Mouse (Mus musculus): ENCODE data around the gene Sec24b. TPM values are rescaled to one million over a fixed set of nuclear protein-coding genes. Genes with fewer than 3 reads are reported as not detected.

Gene Sec24b
- total RNA-seq, 2 experiments from 2014 or later = 53.4 to 53.7 TPM

DNA sequence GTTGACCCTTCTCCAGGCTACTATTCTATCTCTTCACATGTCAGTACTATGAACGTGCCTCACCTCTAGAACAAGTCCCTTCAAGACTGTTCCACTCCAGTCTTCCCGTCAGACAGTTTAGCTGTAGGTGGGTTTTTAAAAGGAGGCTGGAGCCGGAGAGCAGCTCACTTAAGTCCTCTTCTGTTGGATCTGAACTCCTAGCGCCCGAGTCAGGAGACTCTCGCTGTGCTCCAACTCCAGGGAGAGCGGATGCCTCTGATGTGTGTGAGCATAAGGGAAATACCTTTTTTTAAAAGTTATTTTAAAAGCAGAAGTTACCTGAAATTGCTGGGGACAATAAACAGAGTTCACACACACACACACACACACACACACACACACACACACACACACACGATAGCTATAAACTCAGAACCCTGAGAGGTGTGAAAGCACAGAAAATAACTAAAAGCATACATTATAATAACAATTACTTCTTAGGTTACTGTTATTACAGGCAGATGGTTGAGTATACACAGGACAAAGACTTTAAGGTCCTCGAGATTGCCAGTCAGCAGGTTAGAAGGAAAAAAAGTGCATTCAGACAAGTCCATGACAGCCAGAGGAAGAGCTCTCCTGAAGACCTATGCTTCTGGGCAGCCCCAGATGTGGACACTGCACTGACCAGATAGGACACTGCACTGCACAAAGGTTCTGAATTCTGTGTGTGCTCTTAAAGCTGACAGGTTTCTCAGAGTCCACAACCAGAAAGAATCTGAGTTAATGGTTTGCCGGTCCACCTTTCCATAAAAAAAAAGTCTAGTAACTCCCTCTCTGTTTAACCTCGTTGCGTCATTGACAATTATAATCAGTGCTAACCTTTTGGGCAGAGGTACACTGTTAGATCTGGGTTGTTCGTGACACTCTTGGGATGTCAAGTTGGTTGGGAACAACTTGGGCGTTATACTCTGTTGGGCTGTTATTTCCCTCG lies 5.7 kb downstream of the Sec24b start:
- ATAC-seq (ENCODE audit: poor library complexity, severe bottlenecking) = no peak

DNA sequence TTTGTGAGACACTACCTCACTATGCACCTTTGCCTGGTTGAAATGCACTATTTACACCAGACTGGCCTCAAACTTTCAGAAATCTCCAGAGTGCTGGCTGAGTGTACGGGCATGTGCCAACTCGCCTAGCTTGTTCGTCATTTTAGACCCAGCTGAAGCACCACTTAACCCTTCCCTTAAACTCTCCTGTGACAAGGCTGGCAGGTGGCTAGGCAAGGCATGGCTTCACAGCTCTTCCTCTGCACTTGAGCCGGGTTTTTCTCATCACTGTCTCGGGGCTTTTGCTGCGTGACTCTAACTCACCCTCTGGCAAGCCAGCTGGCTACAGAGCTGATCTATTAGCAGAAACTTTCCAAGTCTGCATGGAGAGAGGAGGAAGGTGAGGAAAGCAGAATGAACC lies 6.8 kb downstream of the Sec24b start:
- ATAC-seq (ENCODE audit: poor library complexity, severe bottlenecking) = no peak

DNA sequence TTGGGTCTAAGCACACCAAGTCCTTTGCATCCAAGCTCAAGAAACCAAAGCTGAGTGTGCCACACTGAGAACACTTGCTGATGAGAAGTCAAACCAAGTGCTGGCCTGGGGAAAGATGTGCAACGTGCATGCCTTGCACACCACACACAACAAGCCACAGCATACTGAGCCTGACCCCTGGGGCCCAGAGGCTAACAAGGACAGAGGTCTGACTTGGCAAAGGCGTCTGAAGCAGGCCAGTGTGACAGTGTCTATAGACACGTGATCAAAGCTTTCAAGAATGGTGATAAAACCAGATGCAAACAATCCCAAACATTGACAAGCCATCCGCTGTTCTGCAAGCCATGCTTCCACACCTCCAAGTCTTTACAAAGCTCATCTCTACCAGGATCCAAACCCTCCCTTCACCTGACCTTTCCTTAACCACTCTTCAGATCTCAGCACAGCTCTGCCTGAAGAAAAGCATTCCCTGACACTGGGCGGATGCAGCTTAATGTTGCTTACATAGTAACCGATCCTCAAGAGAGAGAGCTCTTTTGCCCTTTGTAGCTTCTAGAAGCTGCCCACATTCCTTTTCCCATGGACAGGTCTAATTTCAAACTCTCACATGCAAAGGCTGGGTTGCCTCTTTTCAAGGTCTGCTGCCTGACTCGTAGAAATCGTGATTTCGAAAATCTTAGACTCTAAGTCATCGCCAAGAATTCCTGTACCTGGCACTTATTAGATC lies 7.8 kb downstream of the Sec24b start:
- ATAC-seq (ENCODE audit: poor library complexity, severe bottlenecking) = no peak

DNA sequence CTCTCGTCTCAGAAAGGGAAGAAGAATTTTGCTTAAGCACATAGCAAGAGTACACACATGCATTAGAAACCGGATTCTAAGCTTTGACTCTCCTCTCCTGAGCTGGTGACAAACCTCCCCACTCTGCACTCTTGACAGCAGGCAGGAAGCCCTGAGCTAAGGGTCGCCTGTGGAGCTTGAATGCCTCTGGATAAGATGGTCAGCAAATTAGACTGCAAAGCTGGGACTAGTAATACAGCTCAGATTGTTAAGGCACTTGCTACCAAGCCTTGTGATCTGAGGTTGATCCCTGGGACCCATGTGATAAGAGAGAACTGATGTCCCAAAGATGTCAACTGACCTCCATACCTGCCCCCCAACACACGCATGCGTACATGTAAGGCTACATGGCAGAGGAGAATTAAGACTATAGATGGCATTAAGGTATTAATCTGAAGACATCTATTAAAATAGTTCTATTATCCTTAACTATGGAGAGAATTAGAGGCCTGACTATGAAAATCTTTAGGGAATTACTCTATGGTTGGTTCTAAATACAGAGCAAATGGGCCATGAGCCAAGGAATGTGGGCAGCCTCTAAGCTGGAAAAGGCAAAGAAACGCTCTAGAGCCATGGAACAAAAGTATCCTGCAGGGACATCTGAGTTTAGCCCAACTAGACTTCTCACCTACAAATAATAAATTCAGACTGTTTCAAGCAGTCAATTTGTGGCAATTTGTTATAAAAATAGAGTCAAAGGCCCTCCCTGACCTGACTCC lies 8.6 kb downstream of the Sec24b start:
- no peak for ATAC-seq (ENCODE audit: poor library complexity, severe bottlenecking)

DNA sequence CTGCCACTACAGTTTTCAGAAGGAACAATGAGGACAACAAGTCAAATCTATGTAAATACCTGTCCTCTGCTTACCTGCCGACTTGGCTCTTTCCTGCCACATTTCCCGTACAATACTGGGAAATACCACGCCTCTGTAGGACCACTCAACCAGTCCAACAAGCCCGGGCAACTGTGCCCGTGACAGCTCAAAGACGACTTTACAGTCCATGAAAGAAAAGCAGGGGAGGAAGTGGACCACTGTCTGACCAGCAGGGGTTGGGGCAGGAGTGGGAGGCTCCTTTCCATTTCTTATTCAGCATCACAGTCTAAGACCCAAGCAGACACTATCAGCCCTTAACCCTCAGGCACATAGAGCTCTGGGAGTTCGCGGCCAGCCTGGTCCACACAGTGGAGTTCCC lies 9.2 kb downstream of the Sec24b start:
- ATAC-seq (ENCODE audit: poor library complexity, severe bottlenecking) = no peak

DNA sequence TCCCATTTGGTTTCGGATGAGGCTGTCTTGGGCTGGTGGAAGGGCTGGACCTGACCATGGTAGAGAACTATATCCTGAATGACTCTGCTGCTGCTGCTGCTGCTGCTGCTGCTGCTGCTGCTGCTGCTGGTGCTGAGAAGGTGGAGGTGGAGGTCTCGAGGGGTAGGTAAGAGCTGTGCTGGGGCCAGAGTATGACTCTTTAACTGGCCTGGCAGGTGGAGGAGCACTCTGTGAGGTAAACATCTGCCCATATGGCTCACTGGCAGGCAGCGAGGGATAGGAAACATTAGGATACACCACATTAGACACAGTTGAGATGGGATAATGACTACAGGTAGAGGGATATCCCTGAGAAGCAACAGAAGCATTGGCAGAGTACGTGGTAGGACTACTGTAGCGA lies 20.6 kb downstream of the Sec24b start:
- ATAC-seq (ENCODE audit: poor library complexity, severe bottlenecking) = no peak

DNA sequence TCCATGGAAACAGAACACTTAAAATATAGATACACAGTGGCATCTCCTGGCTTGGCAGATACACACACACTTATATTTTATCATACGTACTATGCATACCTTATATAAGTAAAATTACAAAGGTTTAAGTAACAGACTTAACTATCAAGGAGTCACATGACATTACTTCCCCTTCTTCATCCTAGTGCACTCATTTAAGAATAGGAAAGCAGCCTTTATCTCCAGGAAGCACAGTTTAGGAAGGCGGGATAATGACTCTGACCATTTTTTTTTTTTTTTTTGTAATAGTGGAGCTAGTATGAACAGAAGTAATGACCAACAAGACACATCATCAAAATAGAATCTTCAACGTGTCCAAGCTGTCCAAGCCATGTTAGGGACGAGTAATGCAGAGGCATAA lies 21.3 kb downstream of the Sec24b start:
- no peak for ATAC-seq (ENCODE audit: poor library complexity, severe bottlenecking)

DNA sequence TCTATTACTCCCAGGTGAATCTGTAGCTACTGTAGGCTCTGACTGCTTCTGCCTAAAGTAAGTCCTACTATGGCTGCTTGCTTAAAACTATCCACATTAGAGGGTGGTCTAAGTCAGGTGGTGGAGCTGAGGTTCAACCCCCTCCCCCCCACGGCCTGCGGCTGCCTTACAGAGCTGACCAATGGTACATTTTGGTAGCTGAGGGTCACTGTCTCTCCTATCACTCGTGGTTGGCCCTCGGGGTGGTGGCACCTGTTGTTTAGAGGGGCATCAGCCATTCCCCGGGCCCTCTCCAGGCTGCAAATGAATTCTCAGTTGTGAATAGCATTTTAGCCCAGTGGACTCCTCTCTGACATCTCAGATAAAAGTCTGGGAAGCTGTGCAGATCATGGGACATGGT lies 32.6 kb downstream of the Sec24b start:
- ATAC-seq (ENCODE audit: poor library complexity, severe bottlenecking) = no peak

DNA sequence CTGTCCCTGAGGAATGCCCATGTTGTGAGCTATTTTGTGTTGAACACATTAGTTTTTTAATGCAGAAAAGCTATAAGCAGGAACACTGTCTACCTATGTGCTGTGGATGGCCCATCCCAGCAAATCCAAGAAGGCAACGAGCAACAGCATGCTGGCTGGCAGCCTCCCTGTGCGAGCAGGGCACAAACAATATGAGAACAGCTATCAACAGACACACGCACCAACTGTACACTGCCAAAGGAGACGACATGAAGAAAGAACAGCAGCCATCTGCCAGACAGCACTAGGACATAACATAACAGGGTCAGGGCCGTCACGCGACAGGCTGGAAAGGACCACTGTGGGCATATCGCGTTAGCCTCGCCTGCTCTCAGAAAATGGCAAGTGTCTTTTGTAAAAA lies 35.2 kb downstream of the Sec24b start:
- no peak for ATAC-seq (ENCODE audit: poor library complexity, severe bottlenecking)

DNA sequence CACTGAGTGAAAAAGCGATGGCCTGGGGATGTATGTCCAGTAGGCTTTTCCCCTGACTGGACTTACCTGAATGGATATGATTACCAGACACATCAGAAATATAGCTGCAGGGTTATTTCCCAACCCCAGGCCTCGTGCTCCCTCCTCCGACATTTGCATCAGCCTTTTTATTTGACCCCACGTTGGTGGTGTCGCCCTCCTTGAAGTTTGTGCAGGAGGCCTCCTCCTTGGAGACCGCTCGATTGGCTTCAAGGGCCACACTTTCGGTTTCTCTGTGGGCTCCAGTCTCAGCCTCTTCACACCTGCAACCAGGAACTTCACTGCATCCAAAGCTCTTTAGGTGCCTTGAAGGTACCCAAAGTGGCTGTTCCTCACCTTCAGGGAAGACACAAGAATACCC lies 35.8 kb downstream of the Sec24b start:
- ATAC-seq (ENCODE audit: poor library complexity, severe bottlenecking) = no peak

DNA sequence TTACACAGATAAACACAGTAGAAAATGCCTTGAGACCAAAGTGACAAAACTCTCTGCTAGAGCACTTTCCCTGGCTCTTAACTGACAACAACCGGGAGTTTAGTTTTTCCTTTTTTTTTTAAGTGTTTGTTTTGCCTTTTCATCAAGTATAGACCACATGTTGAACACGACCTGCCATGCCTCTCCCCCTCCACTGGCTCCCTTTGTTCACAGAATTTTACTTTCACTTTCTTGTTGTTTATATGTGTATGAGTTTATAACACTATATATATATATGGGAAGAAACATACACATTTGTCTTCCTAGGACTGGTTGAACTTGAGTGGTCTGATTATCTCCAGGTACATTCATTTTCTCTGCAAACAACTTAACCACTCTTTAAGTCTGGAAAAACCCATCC lies 48.4 kb downstream of the Sec24b start:
- no peak for ATAC-seq (ENCODE audit: poor library complexity, severe bottlenecking)

DNA sequence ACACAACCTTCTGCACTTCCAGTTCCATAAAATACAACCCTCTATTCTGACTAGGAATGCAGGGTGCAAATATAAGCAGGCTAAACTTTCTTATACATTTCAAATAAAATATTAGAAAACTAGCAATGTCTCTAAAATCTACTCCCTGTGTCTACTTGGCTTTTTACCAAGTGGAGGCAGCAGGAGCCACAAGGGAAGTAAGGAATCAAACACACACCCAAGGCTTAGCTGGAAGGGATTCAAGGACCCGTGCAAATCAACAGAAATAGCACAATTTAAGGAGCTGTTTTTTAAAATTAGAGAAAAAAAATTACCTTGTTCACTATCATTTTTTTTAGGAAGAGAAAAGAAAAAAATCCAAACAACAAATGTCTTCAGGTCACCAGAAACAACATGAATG lies 50.1 kb downstream of the Sec24b start:
- no peak for ATAC-seq (ENCODE audit: poor library complexity, severe bottlenecking)

DNA sequence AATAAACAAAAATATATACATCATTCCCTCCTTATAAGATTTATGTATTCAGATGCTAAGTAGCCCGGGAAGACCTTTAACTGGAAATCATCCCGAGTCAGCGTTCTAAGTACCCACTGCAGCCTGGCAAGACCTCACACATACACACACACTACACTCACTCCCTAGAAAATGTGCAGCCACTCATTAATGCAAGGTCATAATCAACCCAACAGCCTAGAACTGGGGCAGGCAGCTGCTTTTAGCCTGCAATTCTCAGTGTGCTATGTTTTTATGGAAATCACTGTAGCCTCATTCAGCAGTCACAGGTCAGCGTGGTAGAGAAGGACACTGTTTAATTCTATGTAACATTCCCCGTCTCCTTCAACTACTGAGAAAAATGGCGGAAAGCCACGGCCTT lies 55.2 kb downstream of the Sec24b start:
- no peak for ATAC-seq (ENCODE audit: poor library complexity, severe bottlenecking)

DNA sequence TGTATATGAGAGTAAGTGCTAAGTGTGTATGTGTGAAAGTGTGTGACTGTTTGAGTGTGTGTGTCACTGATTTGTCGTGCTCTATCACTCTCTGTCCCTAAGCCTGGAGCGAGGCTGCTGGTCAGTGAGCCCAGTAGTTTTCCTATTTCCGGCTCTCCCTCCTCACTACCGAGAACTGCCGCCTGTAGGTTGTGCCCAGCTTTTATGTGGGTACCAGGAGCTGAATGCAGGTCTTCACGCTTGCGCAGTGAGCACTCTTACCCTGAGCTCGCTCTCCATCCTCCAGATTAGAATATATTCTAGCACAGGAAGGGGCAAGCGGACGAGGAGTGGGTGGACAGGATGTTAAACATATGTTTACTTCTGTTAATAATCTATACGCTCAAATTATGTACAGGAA lies 60.4 kb downstream of the Sec24b start:
- no peak for ATAC-seq (ENCODE audit: poor library complexity, severe bottlenecking)

DNA sequence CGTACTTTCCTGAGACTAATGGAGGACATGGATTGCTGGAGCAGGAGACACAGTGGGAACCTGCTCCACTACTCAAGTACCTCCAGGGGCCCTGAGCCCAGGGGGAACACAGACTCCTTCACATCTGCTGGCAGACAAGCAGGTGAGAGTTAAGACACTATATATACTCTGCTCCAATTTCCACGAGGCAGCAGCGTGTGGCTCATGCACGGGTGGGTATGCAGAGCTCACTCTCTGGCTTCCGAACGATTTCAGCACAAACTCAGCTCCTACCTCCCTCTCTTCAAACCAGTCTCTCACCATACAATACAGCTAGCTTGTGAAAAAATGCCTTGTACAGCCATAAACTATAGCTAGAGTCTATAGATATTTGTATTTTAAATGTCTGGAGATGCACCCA lies 62.8 kb downstream of the Sec24b start:
- no peak for ATAC-seq (ENCODE audit: poor library complexity, severe bottlenecking)

DNA sequence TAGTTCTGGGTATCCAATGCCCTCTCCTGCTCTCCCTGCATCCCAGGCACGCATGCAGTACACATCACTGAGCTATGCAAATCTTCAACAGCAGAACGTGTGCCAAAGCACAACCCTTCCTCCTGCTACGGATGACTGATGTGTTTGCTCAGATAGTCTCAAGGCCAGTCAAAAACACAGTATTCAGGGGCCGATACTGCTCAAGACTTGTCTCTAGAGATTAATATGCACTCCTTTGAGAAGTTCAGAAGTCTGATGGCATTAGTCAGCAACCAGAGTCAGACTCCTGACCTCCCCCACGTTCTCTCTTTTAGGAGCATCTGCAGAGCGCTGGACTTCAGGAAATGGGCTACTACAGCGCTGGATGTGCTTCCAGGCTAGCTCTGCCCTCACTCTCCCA lies 63.4 kb downstream of the Sec24b start:
- ATAC-seq (ENCODE audit: poor library complexity, severe bottlenecking) = no peak

DNA sequence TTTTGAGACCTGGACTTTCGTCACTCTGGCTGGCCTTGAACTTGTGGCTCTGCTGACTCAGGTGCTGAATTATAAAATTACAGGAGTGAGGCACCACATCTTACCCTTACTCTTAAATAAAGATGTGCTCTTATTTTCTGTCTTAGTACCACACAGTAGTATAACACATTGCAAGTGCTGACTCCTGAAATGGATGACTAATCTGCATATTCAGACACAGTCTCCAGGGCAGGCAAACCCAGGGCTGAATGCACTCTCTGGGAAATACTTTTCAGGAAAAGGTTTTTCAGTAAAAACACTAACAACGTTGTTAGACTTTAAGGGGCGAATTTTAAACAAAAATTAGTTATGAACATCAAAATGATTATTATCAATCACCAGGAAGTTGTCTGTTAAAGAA lies 64.0 kb downstream of the Sec24b start:
- ATAC-seq (ENCODE audit: poor library complexity, severe bottlenecking) = no peak

DNA sequence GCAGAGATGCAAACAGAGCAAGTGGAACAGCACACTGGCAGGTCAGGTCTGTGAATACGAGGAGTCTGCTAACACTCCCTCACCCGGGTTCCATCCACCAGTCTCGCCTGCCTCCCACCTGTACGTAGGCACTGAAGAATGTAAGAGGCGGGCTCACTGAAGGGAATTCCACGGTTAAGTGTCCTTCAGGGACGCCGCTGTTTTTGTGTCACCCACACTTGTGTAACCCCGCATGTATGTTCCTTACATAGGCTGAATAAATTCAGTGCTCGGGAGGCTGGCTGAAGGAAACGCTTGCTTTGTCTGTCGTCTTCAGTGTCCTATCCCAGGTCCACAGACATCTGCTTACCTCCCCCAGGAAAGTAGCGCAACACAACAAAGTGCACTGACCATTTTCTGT lies 74.1 kb downstream of the Sec24b start:
- no peak for ATAC-seq (ENCODE audit: poor library complexity, severe bottlenecking)

DNA sequence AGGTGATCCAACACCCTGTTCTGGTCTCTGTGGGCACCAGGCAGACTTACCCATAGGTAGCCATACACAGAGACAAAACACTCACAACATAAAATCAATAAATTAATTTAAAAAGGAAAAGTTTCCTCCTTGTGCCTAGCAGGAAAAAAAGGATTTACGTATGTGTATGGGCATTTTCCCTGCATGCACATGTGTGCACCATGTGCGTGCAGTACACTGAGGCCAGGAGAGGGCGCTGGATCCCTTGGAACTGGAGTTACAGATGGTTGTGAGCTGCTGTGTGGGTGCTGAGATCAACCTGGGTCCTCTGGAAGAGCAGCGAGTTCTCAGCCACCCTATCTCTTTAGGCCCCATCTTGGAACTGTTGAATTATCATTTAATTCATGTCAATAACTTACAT lies 76.0 kb downstream of the Sec24b start:
- no peak for ATAC-seq (ENCODE audit: poor library complexity, severe bottlenecking)

DNA sequence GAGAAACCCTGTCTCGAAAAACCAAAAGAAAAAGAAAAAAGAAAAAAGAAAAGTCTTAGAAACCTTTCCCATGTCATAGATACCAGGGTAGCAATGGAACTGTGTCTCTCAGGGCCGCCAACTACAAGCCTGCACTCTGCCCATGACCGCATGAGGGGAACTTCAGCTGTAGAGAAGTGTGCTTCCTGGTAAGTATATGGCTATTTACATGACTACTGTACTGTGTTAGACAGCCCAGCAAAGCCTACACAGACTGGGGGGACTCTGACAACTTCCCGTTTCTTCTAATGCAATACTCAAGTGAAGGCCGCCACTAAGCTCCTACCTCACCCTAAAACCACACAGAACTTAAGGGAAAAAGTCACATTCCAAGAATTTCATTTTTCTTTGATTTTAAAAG lies 76.6 kb downstream of the Sec24b start:
- ATAC-seq (ENCODE audit: poor library complexity, severe bottlenecking) = peak; percentile 80

DNA sequence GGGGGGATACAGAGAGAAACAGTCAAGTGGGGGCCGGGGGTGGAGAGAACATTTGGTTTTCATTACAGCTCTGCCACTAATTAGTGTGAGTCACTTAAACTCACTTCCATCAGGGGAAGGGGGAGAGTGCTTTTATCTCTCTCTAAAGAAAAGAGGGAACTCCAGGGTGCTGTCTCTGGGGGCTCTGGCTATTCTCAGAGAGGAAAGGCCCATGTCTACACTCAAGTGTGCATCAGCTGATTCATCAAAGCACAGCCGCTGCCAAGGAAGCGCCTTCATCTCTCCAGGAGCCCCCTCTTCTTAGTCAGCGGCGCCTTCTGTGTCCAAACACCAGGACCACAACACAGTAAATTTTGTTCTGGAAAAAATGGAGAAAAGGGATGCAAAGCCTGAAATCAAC lies 79.1 kb downstream of the Sec24b start:
- ATAC-seq (ENCODE audit: poor library complexity, severe bottlenecking) = no peak

DNA sequence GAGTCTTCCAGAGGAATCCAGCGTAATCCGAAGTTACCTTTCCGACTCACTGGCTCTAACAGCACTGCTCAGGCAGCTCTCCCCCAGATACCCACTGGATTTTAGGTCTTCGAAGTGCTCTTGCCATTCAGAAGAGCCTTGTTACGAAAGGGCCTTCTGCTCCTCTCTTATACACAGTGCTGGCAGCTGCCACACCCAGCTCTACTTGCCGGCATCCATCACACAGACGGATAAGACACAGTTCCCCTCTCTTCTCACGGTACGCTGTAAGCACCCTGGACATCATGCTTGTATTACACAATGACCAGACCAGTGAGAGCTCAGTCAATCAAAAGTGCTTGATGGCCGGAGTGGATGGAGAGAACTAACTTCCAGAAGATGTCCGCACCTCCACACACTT lies 79.6 kb downstream of the Sec24b start:
- ATAC-seq (ENCODE audit: poor library complexity, severe bottlenecking) = no peak
